30 mouse cellular contexts compared by ENCODE assay signal in the genomic region with DNA sequence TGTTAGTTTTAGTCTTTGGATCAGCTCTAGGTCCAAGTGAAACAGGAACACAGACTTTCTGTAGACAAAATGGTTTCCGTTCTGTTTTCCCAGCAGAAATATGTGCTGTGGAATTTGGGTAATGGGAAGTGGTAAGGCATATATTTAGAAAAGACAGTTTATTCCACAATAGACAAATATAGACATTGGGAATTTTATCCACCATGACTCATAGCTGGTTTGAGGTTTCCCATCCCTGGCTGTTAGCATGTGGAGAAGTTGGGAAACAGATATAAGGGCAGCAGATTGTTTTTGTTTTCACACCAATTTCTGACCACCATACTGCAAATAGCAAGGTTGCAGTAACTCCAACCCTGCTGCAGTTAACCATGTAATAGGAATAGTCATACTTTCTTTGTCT.
DNase-seq lines count a peak whose midpoint lies in the region; ATAC-seq and TF ChIP-seq lines count a peak whose summit lies in the region.
"Had no signal": no experiment of that assay in that cellular context is flagged by ENCODE, and none has a peak within 500 bp of the region (broad histone marks: within the 10 kb centered on the region; RNA-seq: fewer than 3 reads in every experiment).

No protein-coding gene starts in this region.

- H3K4me1 ChIP-seq in heart, embryonic 12.5 days (replicated peaks): no peaks in the 10 kb centered on the region
- H3K4me1 ChIP-seq: embryonic facial prominence, embryonic 15.5 days; forebrain, embryonic 10.5 days; forebrain, embryonic 13.5 days; heart, embryonic 15.5 days; hindbrain, embryonic 15.5 days; kidney, embryonic 15.5 days had no signal

- H3K79me2 ChIP-seq in myocyte (ENCODE audit: control insufficient read depth, insufficient read depth): no peaks in the 10 kb centered on the region

- ATAC-seq in heart, embryonic 12.5 days (ENCODE audit: insufficient number of reproducible peaks, low FRiP score): no peak
- ATAC-seq: activated CD4-positive, CD25-positive, alpha-beta regulatory T cell, adult 4 months; forebrain, embryonic 13.5 days; forebrain, postnatal 0 days; intestine, postnatal 0 days had no signal

- H3K4me2 ChIP-seq in myocyte (ENCODE audit: low read depth): peak overlapping the region; percentile 48
- no peak overlapping the region for H3K4me2 ChIP-seq in heart, embryonic 12.5 days
- H3K4me2 ChIP-seq: embryonic facial prominence, embryonic 15.5 days; forebrain, embryonic 13.5 days; heart, embryonic 11.5 days; heart, embryonic 15.5 days; hindbrain, embryonic 15.5 days; kidney, embryonic 15.5 days had no signal

- no peak overlapping the region for H3K9ac ChIP-seq in heart, embryonic 12.5 days
- H3K9ac ChIP-seq: embryonic facial prominence, embryonic 15.5 days; forebrain, embryonic 13.5 days; forebrain, postnatal 0 days; heart, embryonic 15.5 days; hindbrain, embryonic 15.5 days; kidney, embryonic 15.5 days had no signal

- no peak for TF ChIP-seq POLR2A in myocyte (IDR thresholded peaks at IDR 0.05; ENCODE audit: insufficient read length, low read depth)

- WGBS in heart, embryonic 12.5 days: 75% methylated on average over 1 of the region's 1 CpGs

- no peaks in the 10 kb centered on the region for H3K9me3 ChIP-seq in heart, embryonic 12.5 days (replicated peaks)
- H3K9me3 ChIP-seq: embryonic facial prominence, embryonic 15.5 days; forebrain, embryonic 10.5 days; forebrain, embryonic 13.5 days; heart, embryonic 15.5 days; hindbrain, embryonic 15.5 days; kidney, embryonic 15.5 days had no signal

- no peak overlapping the region for H3ac ChIP-seq in myocyte (ENCODE audit: control insufficient read depth, insufficient read length)

- no peaks in the 10 kb centered on the region for H3K27me3 ChIP-seq in myocyte (ENCODE audit: control insufficient read depth, insufficient read depth, insufficient read length)
- no peaks in the 10 kb centered on the region for H3K27me3 ChIP-seq in heart, embryonic 12.5 days (replicated peaks)
- H3K27me3 ChIP-seq: embryonic facial prominence, embryonic 15.5 days; forebrain, embryonic 13.5 days; heart, embryonic 15.5 days; hindbrain, embryonic 15.5 days; kidney, embryonic 15.5 days had no signal

- no peak overlapping the region for H3K27ac ChIP-seq in heart, embryonic 12.5 days (ENCODE audit: poor library complexity, severe bottlenecking)
- H3K27ac ChIP-seq: embryonic facial prominence, embryonic 15.5 days; forebrain, embryonic 10.5 days; forebrain, embryonic 13.5 days; gastrocnemius, adult 2 months; heart, embryonic 15.5 days; hindbrain, embryonic 15.5 days; kidney, embryonic 15.5 days had no signal

- H3K36me3 ChIP-seq in myocyte (ENCODE audit: control insufficient read depth, insufficient read depth): no peaks in the 10 kb centered on the region
- H3K36me3 ChIP-seq in heart, embryonic 12.5 days: no peaks in the 10 kb centered on the region
- H3K36me3 ChIP-seq: embryonic facial prominence, embryonic 15.5 days; forebrain, embryonic 10.5 days; heart, embryonic 15.5 days; hindbrain, embryonic 15.5 days; kidney, embryonic 15.5 days had no signal

- intact Hi-C loops in heart, postnatal 10 days (cut with DNase I): loop anchor here (10.0 kb wide), 1 partner anchor 840 kb away; a partner anchor contains a TSS

- H3K4me3 ChIP-seq in myocyte: no peak overlapping the region
- no peak overlapping the region for H3K4me3 ChIP-seq in heart, embryonic 12.5 days
- H3K4me3 ChIP-seq: embryonic facial prominence, embryonic 15.5 days; erythroblast, embryonic 14.5 days; forebrain, embryonic 10.5 days; forebrain, embryonic 13.5 days; gastrocnemius, adult 2 months; heart, embryonic 15.5 days; hindbrain, embryonic 15.5 days; kidney, embryonic 15.5 days had no signal

- peak; percentile 91 for DNase-seq in 3T3-L1 (ENCODE audit: low read depth, low spot score)
- peak; percentile 76 for DNase-seq in Muller cell, postnatal 12 days (ENCODE audit: inconsistent ontology term)
- peak; percentile 14 for DNase-seq in adipocyte (ENCODE audit: low spot score)
- DNase-seq in heart, postnatal 10 days: no peak
- DNase-seq in kidney, adult 8-10 months: no peak
- DNase-seq: adrenal gland, postnatal 14 days; B cell, adult 2 months; cerebellum, adult 11-12 months; cerebellum, adult 8-10 months; cerebellum, postnatal 36 days; embryo, embryonic 11 days; forebrain, postnatal 0 days; gastrocnemius, adult 2 months; gastrocnemius, postnatal 14 days; heart, adult 11 months; heart, postnatal 14 days; heart, postnatal 4 days; kidney, adult 2 months had no signal

TF ChIP-seq in myocyte, 11 proteins besides CTCF, POLR2A, EP300 and RAD21:
- TF ChIP-seq USF1 (IDR thresholded peaks at IDR 0.05; ENCODE audit: low read depth) (no peak), E2F4 (IDR thresholded peaks at IDR 0.05; ENCODE audit: insufficient read depth) (no peak), REST (IDR thresholded peaks at IDR 0.05; ENCODE audit: insufficient read depth, insufficient read length) (no peak), CEBPB (IDR thresholded peaks at IDR 0.05; ENCODE audit: insufficient read depth, poor library complexity, severe bottlenecking) (peak; percentile 85), SRF (IDR thresholded peaks at IDR 0.05; ENCODE audit: control insufficient read depth, insufficient read length, low read depth) (no peak), MYOD1 (IDR thresholded peaks at IDR 0.05; ENCODE audit: control insufficient read depth in 1 of 3, insufficient read length in 2 of 3, low read depth in 2 of 3) (no peak), TCF12 (IDR thresholded peaks at IDR 0.05; ENCODE audit: insufficient read depth, poor library complexity, severe bottlenecking) (no peak)

Comparison
In these comparisons a context has a peak if more than half of its experiments do, and no peak if none do; other contexts are left out.
1. DNase-seq: peak in 3T3-L1 (single experiment), Muller cell, postnatal 12 days (single experiment) and adipocyte (single experiment); none in heart, postnatal 10 days (0 of 2) and kidney, adult 8-10 months (0 of 2).